Mouse (Mus musculus): ENCODE results near the gene Uaca.

DNA sequence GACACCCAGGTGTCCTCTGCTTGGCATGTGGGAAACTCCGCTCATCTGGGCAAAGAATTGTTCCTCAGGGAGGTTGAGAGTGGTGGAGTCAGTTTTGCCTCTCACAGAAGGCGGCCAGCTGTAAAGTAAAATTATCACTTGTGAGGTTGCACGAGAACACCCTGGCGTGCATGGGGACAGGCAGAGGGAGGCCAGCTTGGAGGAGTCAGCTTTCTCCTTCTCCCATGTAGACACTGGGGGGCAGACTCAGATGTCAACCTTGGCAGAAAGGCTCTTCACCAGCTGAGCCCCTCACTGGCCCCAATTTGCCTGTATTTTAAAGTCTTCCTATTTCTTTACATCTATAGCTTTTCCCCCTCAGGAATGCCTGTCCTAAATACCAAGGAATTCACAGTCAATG, 35.3 kb downstream of the Uaca start:
- TF ChIP-seq POLR2A (IDR thresholded peaks at IDR 0.05; ENCODE audit: insufficient read depth, low read depth, low read length), result no peak
- TF ChIP-seq CTCF (IDR thresholded peaks at IDR 0.05), result no peak

Measured in heart, adult 2 months (tissue).